Mouse (Mus musculus): ENCODE results near the gene Vmn2r76.
"Not testable (repeated sequence)": the region's sequence is repeated elsewhere in the genome, so short reads cannot be mapped to it uniquely, and the experiment has no call there.

Vmn2r76 gene

GRCm38 (mm10) chr7:86246208-86246607 lies at the start of gene Vmn2r76:
TSS of gene Vmn2r76 (minus strand) at chr7:86246308.
- DNase-seq, result no peak

- no peak for DNase-seq
These were observed 31.0 kb upstream of the Vmn2r76 start, which contains the start of gene Olfr310 for GRCm38 (mm10) chr7:86277072-86277471. TSS of gene Olfr310 (minus strand) at chr7:86277172.

- DNase-seq, result no peak
These were observed 34.8 kb downstream of the Vmn2r76 start for GRCm38 (mm10) chr7:86211345-86211744.

- DNase-seq, result not testable (repeated sequence)
These were observed 74.4 kb downstream of the Vmn2r76 start, which contains the start of gene Vmn2r75 for GRCm38 (mm10) chr7:86171678-86172077. TSS of gene Vmn2r75 (minus strand) at chr7:86171778.

Measured in kidney, postnatal 10 days (tissue).